Mouse (Mus musculus) E14TG2a.4 (cell line): ENCODE results near the gene Zfp599.
A peak's percentile ranks its signal among the peaks of the same experiment; 100 is the strongest.

Source experiments
- CTCF ChIP-seq: conservative IDR thresholded peaks from 2 replicates; pipeline ENCODE4 v1.5.1; 2014; ENCODE audit warnings: low read length
- NANOG ChIP-seq: IDR thresholded peaks from 2 replicates; pipeline ENCODE4 v1.6.1; 2014; ENCODE audit warnings: borderline replicate concordance, low read length, mixed read lengths

- TF ChIP-seq CTCF: peak; percentile 31
- TF ChIP-seq NANOG: no peak
Measured at GRCm38 (mm10) chr9:22230556-22230955, 29.1 kb downstream of the Zfp599 start.
